Mouse (Mus musculus): ENCODE results near the gene Fmod.
A peak's percentile ranks its signal among the peaks of the same experiment; 100 is the strongest.

The Fmod gene

DNA sequence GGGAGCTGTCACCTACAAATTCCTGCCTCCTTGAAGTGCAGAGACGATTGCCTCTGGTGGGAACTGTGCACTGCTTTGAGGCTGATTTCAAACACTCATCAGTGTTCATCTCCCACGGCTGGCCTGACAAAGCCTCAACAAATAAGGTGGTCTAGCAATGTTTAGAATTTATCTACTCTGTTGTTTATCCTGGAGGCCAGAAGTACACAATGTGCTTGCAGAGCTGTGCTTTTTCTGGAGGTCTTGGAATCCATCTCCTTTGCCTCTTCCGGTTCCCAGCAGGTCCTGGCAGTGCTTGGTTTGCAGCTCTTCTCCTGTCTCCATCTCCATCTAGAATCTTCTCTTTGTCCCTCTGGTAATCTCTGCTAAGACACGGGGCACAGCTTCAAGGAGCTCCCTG lies 19.2 kb downstream of the Fmod start:
- DNase-seq (ENCODE audit: low read depth): no peak

DNA sequence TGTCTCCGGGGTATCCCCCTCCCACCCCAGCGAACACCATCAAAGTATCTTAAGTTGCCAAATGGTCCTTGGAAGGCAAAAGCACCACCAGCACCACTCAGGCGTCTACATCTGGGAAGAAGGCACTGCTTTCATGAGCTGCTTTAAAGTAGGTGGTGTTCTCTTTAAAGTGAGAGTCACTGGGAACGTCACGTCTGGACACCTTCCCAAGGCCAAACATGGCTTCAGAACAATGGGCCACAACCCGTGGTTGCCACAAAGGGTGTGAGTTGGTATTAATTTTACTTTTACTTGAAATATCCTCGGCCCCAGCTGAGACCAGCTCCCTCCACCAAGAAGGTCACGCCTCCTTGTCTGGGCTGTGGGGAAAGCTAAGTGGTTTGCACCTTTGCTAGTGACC lies 20.7 kb downstream of the Fmod start:
- no peak for DNase-seq (ENCODE audit: low read depth)

GRCm38 (mm10) chr1:134058870-134059269 lies 21.8 kb downstream of the Fmod start:
- no peak for DNase-seq (ENCODE audit: low read depth)

GRCm38 (mm10) chr1:134059739-134060695 lies 23.0 kb downstream of the Fmod start:
- no peak for DNase-seq (ENCODE audit: low read depth)

GRCm38 (mm10) chr1:134060849-134061569 lies 24.0 kb downstream of the Fmod start:
- DNase-seq (ENCODE audit: low read depth): peak; percentile 35

- no peak for DNase-seq (ENCODE audit: low read depth)
Measured at GRCm38 (mm10) chr1:134061915-134062314, 24.9 kb downstream of the Fmod start.

DNA sequence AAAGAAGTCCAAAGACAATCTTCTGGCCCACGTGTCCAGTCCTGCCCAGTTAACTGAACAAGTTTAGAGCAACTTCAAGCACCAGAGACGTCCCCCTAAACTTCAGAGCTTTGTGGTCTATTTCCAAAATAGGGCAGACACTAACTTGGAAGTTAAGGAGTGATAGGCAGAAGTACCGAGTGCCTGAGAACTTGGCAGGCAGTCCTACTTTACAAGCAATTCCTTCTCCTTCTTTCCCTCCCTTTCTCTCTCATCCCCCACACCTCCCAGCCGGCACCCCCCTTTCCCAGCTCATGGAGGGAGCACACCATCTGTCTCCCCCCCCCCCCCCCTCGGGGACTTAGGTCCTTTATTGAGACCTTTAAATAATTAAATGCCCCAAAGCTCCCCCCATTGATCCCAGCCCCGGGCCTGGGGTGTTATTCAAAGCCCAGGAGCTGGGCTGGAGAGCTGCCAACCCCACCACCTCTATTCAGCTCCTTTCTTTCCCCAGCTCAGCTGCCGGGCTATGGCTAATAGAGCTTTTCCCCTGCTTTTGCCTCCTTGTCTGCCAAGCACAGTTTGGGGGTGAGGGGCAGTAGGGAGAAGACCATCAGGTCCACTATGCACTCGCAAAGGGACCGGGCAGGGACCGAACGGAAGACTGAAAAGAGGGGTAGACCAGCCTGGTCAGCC lies 25.5 kb downstream of the Fmod start:
- DNase-seq (ENCODE audit: low read depth): no peak

DNA sequence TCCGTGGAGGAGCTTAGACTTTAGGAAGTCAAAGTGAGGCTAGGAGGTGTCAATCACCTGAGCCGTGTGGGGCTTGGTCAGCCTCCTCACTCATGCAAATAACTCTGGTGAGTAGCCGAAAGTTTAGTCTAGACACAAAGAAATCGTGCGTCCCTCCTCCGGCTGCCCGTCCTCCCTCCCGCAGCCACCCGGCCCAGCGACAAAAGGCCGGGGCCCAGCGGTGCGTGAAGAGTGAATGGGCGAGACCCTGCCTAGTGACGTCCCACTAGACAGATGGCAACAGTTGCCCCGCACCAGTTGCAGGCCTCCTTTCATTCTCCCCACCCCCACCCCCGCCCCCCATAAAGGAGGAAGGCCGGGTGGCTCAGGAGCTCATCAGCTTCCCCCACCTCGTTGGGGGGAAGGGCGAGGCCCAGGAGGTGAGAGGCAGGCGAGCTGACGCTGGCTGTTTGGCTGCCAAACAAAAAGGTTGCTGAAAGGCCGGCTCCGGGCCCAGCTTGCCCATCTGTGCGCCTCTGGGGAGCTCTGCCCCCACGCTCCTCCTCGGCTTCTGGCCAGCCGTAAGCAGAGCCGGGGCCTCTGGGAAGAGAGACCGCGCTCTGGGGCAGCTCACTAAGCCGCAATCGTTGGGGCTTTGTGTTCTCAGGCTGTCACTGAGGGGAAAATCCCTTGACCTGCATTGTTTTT lies 26.2 kb downstream of the Fmod start:
- DNase-seq (ENCODE audit: low read depth): no peak

- DNase-seq (ENCODE audit: low read depth): no peak
Measured at GRCm38 (mm10) chr1:134063773-134064125, 26.7 kb downstream of the Fmod start.

DNA sequence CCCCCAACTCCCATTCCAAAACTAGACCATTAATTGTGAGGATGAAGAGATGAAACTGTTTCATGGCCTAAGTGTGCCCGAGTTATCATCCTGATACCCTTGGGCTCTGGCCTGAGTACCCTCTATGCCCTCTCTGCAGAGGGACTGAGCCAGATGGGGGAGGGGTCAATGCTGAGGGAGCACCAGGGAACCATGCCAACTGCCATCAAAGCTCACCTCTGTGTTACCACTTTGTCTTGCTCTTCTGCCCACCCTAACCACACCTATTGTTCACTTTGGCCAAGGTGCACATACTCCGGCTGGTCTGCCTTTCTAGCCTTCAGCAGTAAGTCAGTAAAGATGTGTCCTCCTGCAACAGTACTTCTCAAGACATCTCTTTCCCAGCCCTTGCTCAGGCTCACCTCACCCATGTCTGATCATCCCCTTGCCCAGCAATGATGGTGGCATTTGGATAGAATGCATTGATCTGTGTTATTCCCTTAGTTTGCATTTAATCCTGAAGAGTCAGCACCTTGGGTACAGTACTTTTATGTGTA lies 27.3 kb downstream of the Fmod start:
- no peak for DNase-seq (ENCODE audit: low read depth)

- peak; percentile 49 for DNase-seq (ENCODE audit: low read depth)
Measured at GRCm38 (mm10) chr1:134065241-134065809, 28.3 kb downstream of the Fmod start.

DNA sequence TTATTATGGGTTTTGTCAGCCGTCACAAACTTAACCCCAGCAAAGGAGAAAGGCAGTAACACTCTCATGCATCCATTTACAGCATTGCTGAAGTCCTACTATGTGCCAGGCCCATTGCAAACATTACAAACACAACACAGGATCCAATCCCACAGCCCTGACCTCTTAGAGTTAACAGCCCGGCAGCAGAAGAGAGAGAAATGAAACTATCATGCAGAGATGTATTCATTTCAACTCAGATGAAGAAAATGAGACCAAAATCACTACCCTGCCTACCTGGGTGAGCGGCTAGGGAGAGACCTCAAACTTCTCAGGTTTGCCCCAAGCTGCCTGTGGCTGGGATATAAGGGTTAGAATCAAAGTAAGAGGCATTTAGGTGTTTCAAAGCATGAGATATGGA lies 29.5 kb downstream of the Fmod start:
- no peak for DNase-seq (ENCODE audit: low read depth)

DNA sequence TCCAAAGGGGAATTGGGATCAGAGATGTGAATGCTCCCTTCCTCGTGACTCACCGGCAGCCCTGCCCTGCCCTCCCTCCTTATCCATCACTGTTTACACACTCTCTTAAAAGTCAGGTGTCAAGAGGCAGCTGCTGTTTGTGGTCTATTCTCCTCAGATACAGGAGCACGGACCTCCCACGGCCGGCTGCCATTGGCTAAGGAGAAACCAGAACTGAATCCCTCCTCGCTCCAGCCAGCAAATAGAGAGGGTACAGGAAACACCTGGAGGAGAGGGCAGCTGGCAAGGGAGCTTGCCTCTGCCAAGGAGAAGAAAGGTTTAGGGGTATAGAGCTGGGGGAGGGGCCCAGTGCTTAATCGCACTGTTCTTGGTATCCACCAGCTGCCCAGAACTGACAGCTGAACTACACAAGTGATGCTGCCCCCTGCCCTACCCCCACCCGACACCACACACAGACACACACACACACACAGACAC lies 30.1 kb downstream of the Fmod start:
- peak; percentile 36 for DNase-seq (ENCODE audit: low read depth)

- DNase-seq (ENCODE audit: low read depth): no peak
Measured at GRCm38 (mm10) chr1:134070099-134070669, 33.1 kb downstream of the Fmod start.

GRCm38 (mm10) chr1:134071411-134072018 lies 34.5 kb downstream of the Fmod start:
- DNase-seq (ENCODE audit: low read depth): no peak

DNA sequence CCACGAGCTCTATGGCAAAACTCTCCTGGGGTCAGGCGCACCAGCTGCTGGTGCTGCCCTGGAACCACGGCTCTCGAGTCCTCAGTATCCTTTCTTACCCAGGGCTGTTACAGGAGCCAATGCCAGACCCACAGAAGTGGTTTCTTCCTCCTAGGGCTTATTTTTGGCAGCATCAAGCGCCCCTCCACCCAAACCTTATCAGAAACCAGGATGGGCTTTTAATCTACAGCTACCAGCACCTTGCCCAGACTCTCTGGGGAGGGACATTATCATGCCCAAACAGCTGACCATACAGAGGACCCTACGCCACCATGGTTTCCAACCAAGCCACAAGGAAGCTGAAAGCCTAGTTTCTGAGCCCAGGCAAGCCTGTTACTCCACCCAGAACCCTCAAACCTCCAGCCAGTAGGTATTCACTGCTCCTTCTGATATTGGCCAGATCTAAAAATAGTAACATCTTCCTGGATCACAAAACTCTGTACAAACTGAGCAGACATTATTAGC lies 36.1 kb downstream of the Fmod start:
- no peak for DNase-seq (ENCODE audit: low read depth)

- DNase-seq (ENCODE audit: low read depth): no peak
Measured at GRCm38 (mm10) chr1:134073658-134074057, 36.6 kb downstream of the Fmod start.

- no peak for DNase-seq (ENCODE audit: low read depth)
Measured at GRCm38 (mm10) chr1:134074184-134074583, 37.1 kb downstream of the Fmod start.

GRCm38 (mm10) chr1:134074606-134075005 lies 37.6 kb downstream of the Fmod start:
- DNase-seq (ENCODE audit: low read depth): no peak

DNA sequence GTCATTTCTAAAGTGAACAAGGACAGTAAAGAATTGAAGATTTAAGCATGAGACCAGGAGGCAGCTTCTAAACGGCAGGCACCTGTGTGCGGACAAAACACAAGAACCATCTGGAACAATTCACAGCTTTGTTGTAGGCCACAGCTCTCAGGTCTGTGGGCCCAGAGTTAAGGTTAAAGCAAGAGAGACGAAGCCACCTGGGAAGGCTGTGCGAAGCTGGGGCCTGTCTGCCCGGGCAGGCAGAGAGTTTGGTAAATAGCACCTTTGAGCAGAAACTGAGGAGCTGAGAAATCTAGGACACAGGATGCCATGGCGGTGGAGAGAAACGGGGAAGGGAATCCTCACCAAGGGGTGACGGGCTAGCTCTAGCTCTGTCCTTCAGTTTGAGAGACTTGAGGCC lies 38.5 kb downstream of the Fmod start:
- no peak for DNase-seq (ENCODE audit: low read depth)
